12 mouse cellular contexts compared by ENCODE assay signal in the genomic region with DNA sequence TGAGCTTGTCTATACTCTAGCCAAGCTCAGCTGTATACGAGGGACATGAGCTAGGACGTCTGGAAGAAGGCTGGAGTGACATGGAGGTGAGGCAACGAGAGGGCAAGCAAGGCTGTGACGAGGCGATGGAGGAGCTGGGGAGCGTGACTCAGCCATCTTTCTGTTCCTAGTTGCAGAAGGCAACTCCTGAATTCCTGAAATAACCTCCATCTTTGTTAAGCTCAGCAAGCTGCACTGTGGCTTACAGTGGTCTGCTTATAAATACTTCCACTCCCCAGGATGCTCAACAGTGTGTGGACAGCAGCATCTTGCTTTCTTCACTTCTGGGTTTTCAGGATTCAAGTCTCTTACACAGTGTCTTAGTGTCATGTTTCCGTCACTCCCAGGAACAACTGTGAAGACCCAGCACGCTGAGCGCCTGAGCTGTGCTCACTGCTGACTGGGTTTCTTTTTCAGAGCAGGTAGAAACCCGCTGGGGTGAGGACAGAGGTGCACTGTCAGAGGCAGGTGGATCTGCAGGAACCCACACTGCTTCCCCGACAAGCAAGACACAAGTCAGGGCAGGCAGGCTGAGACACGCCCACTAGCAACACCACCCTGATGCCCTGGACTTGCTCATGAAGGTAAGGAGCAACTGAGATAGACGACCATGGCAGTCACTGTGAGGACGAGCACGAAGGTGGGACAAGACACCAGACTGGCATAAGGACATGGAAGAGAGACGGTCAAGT. TPM values are rescaled to one million over a fixed set of nuclear protein-coding genes. Genes with fewer than 3 reads are reported as not detected.
DNase-seq lines count a peak whose midpoint lies in the region; ATAC-seq and TF ChIP-seq lines count a peak whose summit lies in the region.
"Had no signal": no experiment of that assay in that cellular context is flagged by ENCODE, and none has a peak within 500 bp of the region (broad histone marks: within the 10 kb centered on the region; RNA-seq: fewer than 3 reads in every experiment).

No protein-coding gene starts in this region.

- WGBS in heart, embryonic 11.5 days (ENCODE audit: insufficient replicate concordance), result 57% methylated on average over 16 of the region's 16 CpGs
- 72% methylated on average over 16 of the region's 16 CpGs for WGBS in stomach, embryonic 16.5 days
- WGBS in thymus, adult 2 months, result 92% methylated on average over 16 of the region's 16 CpGs

- peaks cover 51% of the 10 kb centered on the region for H3K4me1 ChIP-seq in heart, embryonic 11.5 days (ENCODE audit: control insufficient read depth, insufficient read depth, low read length)
- peaks cover 51% of the 10 kb centered on the region for H3K4me1 ChIP-seq in megakaryocyte, embryonic 14.5 days
- peaks cover 37% of the 10 kb centered on the region for H3K4me1 ChIP-seq in stomach, embryonic 16.5 days (ENCODE audit: control insufficient read depth, insufficient read depth, low read length)
- peaks cover 24% of the 10 kb centered on the region for H3K4me1 ChIP-seq in thymus, adult 2 months (replicated peaks; ENCODE audit: control insufficient read depth, insufficient read depth, low read length)

- no peak for DNase-seq in heart, adult 9 months (ENCODE audit: low spot score in 2 of 2)
- peak; percentile 47 for DNase-seq in Muller cell, postnatal 12 days (ENCODE audit: inconsistent ontology term)
- DNase-seq in thymus, adult 2 months, result no peak
- DNase-seq: lung, postnatal 10 days had no signal

- no peaks in the 10 kb centered on the region for H3K36me3 ChIP-seq in heart, embryonic 11.5 days (ENCODE audit: control insufficient read depth, insufficient read depth, low read length)
- H3K36me3 ChIP-seq in megakaryocyte, embryonic 14.5 days (replicated peaks; ENCODE audit: low read length), result peaks cover 57% of the 10 kb centered on the region
- no peaks in the 10 kb centered on the region for H3K36me3 ChIP-seq in stomach, embryonic 16.5 days (ENCODE audit: control insufficient read depth, insufficient read depth, low read length)
- no peaks in the 10 kb centered on the region for H3K36me3 ChIP-seq in thymus, adult 2 months (ENCODE audit: control insufficient read depth, insufficient read depth, low read length)

- H3K9ac ChIP-seq in heart, embryonic 11.5 days (ENCODE audit: low read depth, low read length), result no peak overlapping the region; the same call in 1 of the 2 replicates
- no peak overlapping the region for H3K9ac ChIP-seq in stomach, embryonic 16.5 days (ENCODE audit: low read length)
- H3K9ac ChIP-seq: liver, embryonic 12.5 days had no signal

- no peak for TF ChIP-seq POLR2A in thymus, adult 2 months (IDR thresholded peaks at IDR 0.05; ENCODE audit: control insufficient read depth, extremely low read depth, insufficient read depth, low read length, poor library complexity)

- no peak overlapping the region for H3K4me3 ChIP-seq in heart, embryonic 11.5 days (ENCODE audit: low read depth, low read length)
- peak overlapping the region; percentile 42 for H3K4me3 ChIP-seq in megakaryocyte, embryonic 14.5 days (replicated peaks)
- H3K4me3 ChIP-seq in stomach, embryonic 16.5 days (replicated peaks; ENCODE audit: low read length), result no peak overlapping the region
- H3K4me3 ChIP-seq in thymus, adult 2 months (ENCODE audit: control insufficient read depth, insufficient read depth, low read length), result no peak overlapping the region
- H3K4me3 ChIP-seq: liver, embryonic 12.5 days had no signal

- no peaks in the 10 kb centered on the region for H3K9me3 ChIP-seq in heart, embryonic 11.5 days (replicated peaks; ENCODE audit: control insufficient read depth, low read length)
- H3K9me3 ChIP-seq in megakaryocyte, embryonic 14.5 days, result peaks cover 4% of the 10 kb centered on the region
- no peaks in the 10 kb centered on the region for H3K9me3 ChIP-seq in stomach, embryonic 16.5 days (replicated peaks; ENCODE audit: control insufficient read depth, low read length)
- H3K9me3 ChIP-seq: liver, embryonic 12.5 days had no signal

- H3K27ac ChIP-seq in heart, embryonic 11.5 days (ENCODE audit: low read depth, low read length), result peak overlapping the region; percentile 60
- peak overlapping the region; percentile 63; the same call in 1 of the 2 replicates for H3K27ac ChIP-seq in stomach, embryonic 16.5 days (ENCODE audit: low read length)
- no peak overlapping the region for H3K27ac ChIP-seq in thymus, adult 2 months (ENCODE audit: control insufficient read depth, insufficient read depth, low read length)
- H3K27ac ChIP-seq: liver, embryonic 12.5 days had no signal

- TF ChIP-seq CTCF in thymus, adult 2 months (IDR thresholded peaks at IDR 0.05; ENCODE audit: borderline replicate concordance, control insufficient read depth, extremely low read depth, insufficient read depth, low read length, poor library complexity), result no peak

- 0 out of 2 replicates have a peak overlapping the region, but pooled peaks have one; percentile 6 for H3K4me2 ChIP-seq in heart, embryonic 11.5 days
- 0 out of 2 replicates have a peak overlapping the region, but pooled peaks have one; percentile 3 for H3K4me2 ChIP-seq in stomach, embryonic 16.5 days (ENCODE audit: low read depth, low read length)
- H3K4me2 ChIP-seq: liver, embryonic 12.5 days had no signal

- ATAC-seq in heart, embryonic 11.5 days (replicated peaks; ENCODE audit: insufficient number of reproducible peaks, low FRiP score, low TSS enrichment), result no peak
- no peak for ATAC-seq in megakaryocyte, adult 5-6 weeks (ENCODE audit: poor library complexity, severe bottlenecking)
- peak; percentile 34 for ATAC-seq in stomach, embryonic 16.5 days (ENCODE audit: insufficient read depth, low FRiP score)
- ATAC-seq: liver, embryonic 12.5 days had no signal

- H3K27me3 ChIP-seq in heart, embryonic 11.5 days (ENCODE audit: control insufficient read depth, insufficient read depth, low read length), result no peaks in the 10 kb centered on the region
- H3K27me3 ChIP-seq in megakaryocyte, embryonic 14.5 days (replicated peaks), result no peaks in the 10 kb centered on the region
- no peaks in the 10 kb centered on the region for H3K27me3 ChIP-seq in stomach, embryonic 16.5 days (ENCODE audit: control insufficient read depth, insufficient read depth, low read length)
- no peaks in the 10 kb centered on the region for H3K27me3 ChIP-seq in thymus, adult 2 months (ENCODE audit: control insufficient read depth, insufficient read depth, low read length)
- H3K27me3 ChIP-seq: liver, embryonic 12.5 days had no signal

RNA-seq across cellular contexts. Expression of a gene that starts 20.7 kb away (rescaled TPM):
- polyA plus RNA-seq in heart, embryonic 11.5 days (2014; fragmentation: Nextera tagmentation; extraction: Ambion mirVana), result 36.3 and 41.3 TPM in 2 replicates
- 134 and 196 TPM in 2 replicates for polyA plus RNA-seq in megakaryocyte, embryonic 14.5 days (2012; ENCODE audit: insufficient read depth, low replicate concordance)
- total RNA-seq in megakaryocyte, adult 5-6 weeks (2015), result 31.7 and 41.1 TPM in 2 replicates
- total RNA-seq in megakaryocyte, adult 5-6 weeks (2017), result 22.4 and 26.3 TPM in 2 replicates
- 32.7 and 33.5 TPM in 2 replicates for polyA plus RNA-seq in stomach, embryonic 16.5 days (2015; fragmentation: Nextera tagmentation; extraction: Ambion mirVana)
- 110 and 148 TPM in 2 replicates for polyA plus RNA-seq in thymus, adult 2 months (2012; rRNA removed)

RNA-seq across cellular contexts. Expression of a gene that starts 48.9 kb away (rescaled TPM):
- 1.2 and 2.5 TPM in 2 replicates for polyA plus RNA-seq in heart, embryonic 11.5 days (2014; fragmentation: Nextera tagmentation; extraction: Ambion mirVana)
- polyA plus RNA-seq in megakaryocyte, embryonic 14.5 days (2012; ENCODE audit: insufficient read depth, low replicate concordance), result not detected in 2 replicates
- total RNA-seq in megakaryocyte, adult 5-6 weeks (2015), result not detected in 2 replicates
- not detected in 2 replicates for total RNA-seq in megakaryocyte, adult 5-6 weeks (2017)
- polyA plus RNA-seq in stomach, embryonic 16.5 days (2015; fragmentation: Nextera tagmentation; extraction: Ambion mirVana), result 4.0 and 4.8 TPM in 2 replicates
- 0.59 and 1.2 TPM in 2 replicates for polyA plus RNA-seq in thymus, adult 2 months (2012; rRNA removed)
- total RNA-seq: granulocyte monocyte progenitor cell, adult 5-6 weeks; midbrain, postnatal 0 days; neutrophil, adult 5-6 weeks had no signal
- polyA plus RNA-seq: liver, embryonic 12.5 days had no signal
